Mouse (Mus musculus) forebrain, embryonic 11.5 days (tissue): Measurements from ENCODE around the gene Nhlrc3. TPM values are rescaled to one million over a fixed set of nuclear protein-coding genes. Genes with fewer than 3 reads are reported as not detected.
A peak's percentile ranks its signal among the peaks of the same experiment; 100 is the strongest.

ENCODE experiments used
- ATAC-seq: fragments of 200-750 bp; cut with Nextera tagmentation; replicated peaks from 2 replicates; pipeline ENCODE4 v1.8.0; 2017; ENCODE audit warnings: moderate TSS enrichment; ENCODE audit not compliant: low FRiP score
- DNase-seq: peaks from one replicate; pipeline ENCODE4 v3.0.0-alpha.2; 2017; ENCODE audit warnings: low spot score
- H3K27ac ChIP-seq: fragments of 300-500 bp; sonication (generic); 2 replicates; pipeline ENCODE4 v1.5.1; 2014; ENCODE audit warnings: low read depth, low read length
- H3K27me3 ChIP-seq: fragments of 300-500 bp; sonication (generic); 2 replicates; pipeline ENCODE4 v1.6.1; 2014; ENCODE audit warnings: mild to moderate bottlenecking, low read length, mixed read lengths; ENCODE audit not compliant: control insufficient read depth, insufficient read depth
- H3K36me3 ChIP-seq: fragments of 300-500 bp; sonication (generic); 2 replicates; pipeline ENCODE4 v1.6.1; 2014; ENCODE audit warnings: mild to moderate bottlenecking, low read length, moderate library complexity, mixed read lengths; ENCODE audit not compliant: control insufficient read depth, insufficient read depth
- H3K4me1 ChIP-seq: fragments of 300-500 bp; sonication (generic); replicated peaks from 2 replicates; pipeline ENCODE4 v1.6.1; 2014; ENCODE audit warnings: low read length, mixed read lengths; ENCODE audit not compliant: control insufficient read depth, insufficient read depth
- H3K4me2 ChIP-seq: fragments of 300-500 bp; sonication (generic); 2 replicates; pipeline ENCODE4 v1.6.1; 2014; ENCODE audit warnings: low read depth, mild to moderate bottlenecking, low read length, moderate library complexity, mixed read lengths; ENCODE audit not compliant: severe bottlenecking
- H3K4me3 ChIP-seq: fragments of 300-500 bp; sonication (generic); 2 replicates; pipeline ENCODE4 v1.5.1; 2014; ENCODE audit warnings: low read depth, low read length
- H3K9ac ChIP-seq: fragments of 300-500 bp; sonication (generic); 2 replicates; pipeline ENCODE4 v1.6.1; 2014; ENCODE audit warnings: low read length
- H3K9me3 ChIP-seq: fragments of 300-500 bp; sonication (generic); 2 replicates; pipeline ENCODE4 v1.6.1; 2016; ENCODE audit warnings: low read length, mixed read lengths; ENCODE audit not compliant: control insufficient read depth
- whole genome bisulfite sequencing: fragments of 180-500 bp; shearing (Covaris S2); extraction: QIAGEN DNeasy Blood & Tissue Kit; methylation state at CpG from one replicate; pipeline ENCODE4 v1.1.7; 2014; 5-methylcytosine and 5-hydroxymethylcytosine counted together
- polyA plus RNA-seq: library from polyadenylated mRNA; unstranded; fragments of >200 nt; fragmentation: Nextera tagmentation; extraction: Ambion mirVana; gene quantifications from 2 replicates; pipeline ENCODE4 v1.2.1, GENCODE M21; 2014

The Nhlrc3 gene
- polyA plus RNA-seq, 1 experiment from 2014 or later = 10.4 TPM

DNA sequence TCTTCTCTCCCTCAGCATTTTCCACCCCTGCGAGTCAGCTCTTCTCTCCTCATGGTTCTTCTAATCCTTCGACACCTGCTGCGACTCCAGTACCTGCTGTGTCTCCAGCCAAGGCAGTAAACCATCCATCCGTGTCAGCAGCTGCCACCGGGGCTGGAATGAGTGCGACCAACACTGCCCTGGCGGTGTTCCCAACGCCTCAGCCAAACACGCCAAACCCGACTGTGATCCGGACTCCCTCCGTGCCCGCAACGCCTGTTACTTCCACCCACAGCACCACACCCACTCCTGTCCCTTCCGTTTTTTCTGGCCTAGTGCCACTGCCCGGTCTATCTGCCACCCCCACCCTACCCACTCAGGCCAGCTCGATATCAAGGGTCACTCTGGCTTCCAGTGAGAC lies 14.3 kb upstream of the Nhlrc3 start:
- Histone ChIP-seq H3K27me3 (no peaks in the 10 kb centered on the region), H3K9me3 (no peaks in the 10 kb centered on the region), H3K4me1 (no peaks in the 10 kb centered on the region), H3K4me3 (no peak overlapping the region), H3K4me2 (no peak overlapping the region), H3K36me3 (peaks cover 19% of the 10 kb centered on the region), H3K27ac (no peak overlapping the region), H3K9ac (no peak overlapping the region)
- no peak for ATAC-seq
- no peak for DNase-seq
- 93% methylated on average over 17 of the region's 17 CpGs for WGBS

- Histone ChIP-seq H3K4me1 (no peaks in the 10 kb centered on the region), H3K9ac (no peak overlapping the region), H3K4me2 (no peak overlapping the region), H3K27me3 (no peaks in the 10 kb centered on the region), H3K4me3 (no peak overlapping the region), H3K9me3 (no peaks in the 10 kb centered on the region), H3K27ac (no peak overlapping the region), H3K36me3 (peaks cover 16% of the 10 kb centered on the region)
- no peak for ATAC-seq
- WGBS = 72% methylated on average over 6 of the region's 6 CpGs
- DNase-seq = no peak
Observed at GRCm38 (mm10) chr3:53475889-53476288, 12.8 kb upstream of the Nhlrc3 start.

DNA sequence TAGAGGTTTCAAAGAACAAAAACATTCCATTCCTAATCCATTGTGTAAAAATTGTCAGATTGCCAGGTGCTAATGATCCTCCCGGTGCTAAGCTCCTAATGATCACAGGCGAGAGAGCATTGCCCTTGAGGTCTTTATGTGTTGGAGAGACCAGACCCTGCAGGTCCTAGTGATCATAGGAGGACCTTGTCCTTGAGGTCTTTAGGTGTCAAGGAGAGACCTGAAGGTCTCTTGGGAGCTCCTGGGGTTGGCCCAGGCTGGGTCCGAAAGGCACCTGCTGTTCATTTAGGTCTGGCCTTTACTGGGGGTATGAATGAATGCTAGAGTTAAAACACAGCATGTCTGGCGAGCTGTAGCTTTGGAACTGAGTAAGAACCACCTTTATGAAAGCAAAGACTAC lies 11.0 kb upstream of the Nhlrc3 start:
- no peak for DNase-seq
- Histone ChIP-seq H3K27me3 (no peaks in the 10 kb centered on the region), H3K4me2 (no peak overlapping the region), H3K4me3 (no peak overlapping the region), H3K9me3 (no peaks in the 10 kb centered on the region), H3K9ac (no peak overlapping the region), H3K36me3 (peaks cover 16% of the 10 kb centered on the region), H3K27ac (no peak overlapping the region), H3K4me1 (no peaks in the 10 kb centered on the region)
- WGBS = 81% methylated on average over 4 of the region's 4 CpGs
- ATAC-seq = no peak

- Histone ChIP-seq H3K9me3 (no peaks in the 10 kb centered on the region), H3K27me3 (no peaks in the 10 kb centered on the region), H3K36me3 (peaks cover 9% of the 10 kb centered on the region), H3K4me1 (no peaks in the 10 kb centered on the region), H3K9ac (no peak overlapping the region), H3K4me2 (no peak overlapping the region), H3K4me3 (no peak overlapping the region), H3K27ac (no peak overlapping the region)
- no peak for DNase-seq
- no peak for ATAC-seq
- 98% methylated on average over 5 of the region's 5 CpGs for WGBS
Observed at GRCm38 (mm10) chr3:53472061-53472460, 8.9 kb upstream of the Nhlrc3 start.

GRCm38 (mm10) chr3:53469650-53470049 lies 6.5 kb upstream of the Nhlrc3 start:
- no peak overlapping the region for H3K27ac ChIP-seq
- ATAC-seq (no peak), DNase-seq (no peak)
- no peak overlapping the region for H3K4me3 ChIP-seq
- no peaks in the 10 kb centered on the region for H3K27me3 ChIP-seq
- H3K36me3 ChIP-seq = peaks cover 6% of the 10 kb centered on the region; the same call in 1 of the 2 replicates
- H3K9ac ChIP-seq = no peak overlapping the region
- H3K9me3 ChIP-seq = no peaks in the 10 kb centered on the region
- peaks cover 7% of the 10 kb centered on the region; the same call in 1 of the 2 replicates for H3K4me1 ChIP-seq
- no peak overlapping the region for H3K4me2 ChIP-seq
- WGBS = 94% methylated on average over 5 of the region's 5 CpGs

DNA sequence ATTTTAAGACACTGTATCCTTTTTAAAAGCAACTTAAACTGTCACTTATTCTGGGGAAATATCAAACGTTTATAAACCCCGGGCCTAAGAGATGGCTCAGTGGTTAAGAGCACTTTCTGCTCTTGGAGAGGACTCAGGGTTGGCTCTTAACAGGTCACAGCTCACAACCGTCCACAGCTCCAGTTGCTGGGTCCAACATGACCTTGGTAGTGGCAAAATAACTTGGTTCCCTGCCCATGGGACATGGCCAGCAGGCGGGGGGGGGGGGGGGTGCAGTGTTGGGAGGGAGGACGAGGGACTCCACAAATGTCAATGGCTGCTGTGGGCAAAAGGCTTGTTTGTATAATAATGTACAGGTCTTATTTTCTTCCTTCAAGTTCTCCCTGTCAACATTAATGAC lies 4.2 kb upstream of the Nhlrc3 start:
- DNase-seq = no peak
- 83% methylated on average over 5 of the region's 5 CpGs for WGBS
- Histone ChIP-seq H3K4me2 (no peak overlapping the region), H3K4me1 (peaks cover 7% of the 10 kb centered on the region; the same call in 1 of the 2 replicates), H3K36me3 (no peaks in the 10 kb centered on the region; the same call in 1 of the 2 replicates), H3K9me3 (no peaks in the 10 kb centered on the region), H3K27ac (no peak overlapping the region), H3K27me3 (no peaks in the 10 kb centered on the region), H3K9ac (no peak overlapping the region), H3K4me3 (no peak overlapping the region)
- ATAC-seq = no peak

DNA sequence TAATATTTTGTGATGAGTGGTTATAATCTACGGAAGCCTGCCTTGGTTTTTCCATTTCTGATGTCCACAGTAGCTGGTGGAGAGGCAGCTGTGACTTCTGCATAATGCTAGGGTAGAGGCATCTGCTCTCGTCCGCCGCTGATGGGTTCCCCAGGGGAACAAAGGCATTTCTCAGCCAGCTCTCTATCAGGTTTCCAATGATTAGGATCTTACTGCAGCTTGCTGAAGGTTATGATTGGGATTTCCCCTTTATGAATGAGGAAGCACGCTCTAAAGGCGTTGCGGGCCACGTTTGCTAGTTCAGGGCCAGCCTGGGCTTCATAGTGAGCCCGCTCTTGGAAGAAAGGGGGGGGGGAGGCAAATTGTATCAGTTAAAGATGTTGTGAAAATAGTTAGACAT lies 3.3 kb upstream of the Nhlrc3 start:
- Histone ChIP-seq H3K4me2 (0 out of 2 replicates have a peak overlapping the region, but pooled peaks have one; percentile 3), H3K9me3 (no peaks in the 10 kb centered on the region), H3K27ac (no peak overlapping the region), H3K27me3 (no peaks in the 10 kb centered on the region), H3K36me3 (no peaks in the 10 kb centered on the region; the same call in 1 of the 2 replicates), H3K9ac (0 out of 2 replicates have a peak overlapping the region, but pooled peaks have one; percentile 16), H3K4me3 (0 out of 2 replicates have a peak overlapping the region, but pooled peaks have one; percentile 5), H3K4me1 (peaks cover 7% of the 10 kb centered on the region; the same call in 1 of the 2 replicates)
- DNase-seq = no peak
- 80% methylated on average over 9 of the region's 9 CpGs for WGBS
- no peak for ATAC-seq

DNA sequence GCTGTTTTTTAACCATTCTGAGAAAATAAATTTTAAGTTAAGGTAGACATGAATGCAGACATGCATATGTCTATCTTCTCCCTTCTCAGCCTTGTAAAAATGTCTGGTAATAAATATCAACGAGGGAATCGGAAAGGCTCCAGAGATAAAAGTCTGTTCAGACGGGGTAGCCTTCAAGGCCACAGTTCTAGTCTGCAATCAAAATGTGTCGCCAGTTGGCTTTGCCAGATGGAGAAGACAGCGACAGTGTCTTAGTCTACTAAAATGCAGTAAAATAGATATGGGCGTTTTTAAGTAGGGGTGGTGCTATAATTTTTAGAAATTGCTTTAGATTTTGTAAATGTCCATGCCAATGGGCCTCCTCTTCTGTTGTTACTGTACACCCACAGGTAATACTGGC lies 2.2 kb upstream of the Nhlrc3 start:
- no peak for ATAC-seq
- peak overlapping the region; percentile 84; the same call in 1 of the 2 replicates for H3K4me3 ChIP-seq
- H3K27me3 ChIP-seq = no peaks in the 10 kb centered on the region
- H3K27ac ChIP-seq = no peak overlapping the region
- H3K36me3 ChIP-seq = no peaks in the 10 kb centered on the region; the same call in 1 of the 2 replicates
- H3K9me3 ChIP-seq = no peaks in the 10 kb centered on the region
- peaks cover 7% of the 10 kb centered on the region; the same call in 1 of the 2 replicates for H3K4me1 ChIP-seq
- 74% methylated on average over 6 of the region's 6 CpGs for WGBS
- peak overlapping the region; percentile 52 for H3K4me2 ChIP-seq
- no peak for DNase-seq
- H3K9ac ChIP-seq = no peak overlapping the region

- H3K27ac ChIP-seq = no peak overlapping the region; the same call in 1 of the 2 replicates
- no peak for DNase-seq
- H3K4me3 ChIP-seq = peak overlapping the region; percentile 84
- peak overlapping the region; percentile 52 for H3K4me2 ChIP-seq
- no peaks in the 10 kb centered on the region for H3K27me3 ChIP-seq
- peak overlapping the region; percentile 96 for H3K9ac ChIP-seq
- H3K4me1 ChIP-seq = peaks cover 7% of the 10 kb centered on the region; the same call in 1 of the 2 replicates
- ATAC-seq = no peak
- WGBS = under 1% methylated on average over 20 of the region's 20 CpGs
- H3K36me3 ChIP-seq = no peaks in the 10 kb centered on the region; the same call in 1 of the 2 replicates
- H3K9me3 ChIP-seq = no peaks in the 10 kb centered on the region
Observed at GRCm38 (mm10) chr3:53464146-53464698, 1.1 kb upstream of the Nhlrc3 start.
